Mouse (Mus musculus) right cerebral cortex, postnatal 25 days (tissue): ENCODE data around the gene Kdm2b.

ENCODE experiments used
- DNase-seq: peaks from one replicate; pipeline ENCODE4 v3.0.0; 2022

The Kdm2b gene

GRCm38 (mm10) chr5:122887926-122888611 is 101.6 kb downstream of the Kdm2b start:
- DNase-seq = no peak

DNA sequence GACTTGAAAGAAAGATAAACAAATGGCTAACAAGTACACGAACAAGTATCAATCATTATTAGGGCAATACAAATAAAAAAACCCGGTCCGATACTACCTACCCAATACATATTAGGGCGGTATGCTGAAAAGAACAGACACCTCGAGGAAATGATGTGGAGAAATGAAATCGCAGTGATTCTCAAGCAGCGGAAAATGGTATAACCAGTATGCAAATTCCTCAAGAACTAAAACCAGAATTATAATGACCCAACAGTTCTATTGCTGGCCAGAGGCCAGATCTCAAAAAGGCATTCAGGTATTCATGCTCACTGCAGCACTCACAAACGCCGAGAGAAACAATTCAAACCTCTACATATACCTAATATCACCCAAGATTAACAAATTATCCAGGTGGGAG is 102.6 kb downstream of the Kdm2b start:
- no peak for DNase-seq

- no peak for DNase-seq
Measured at GRCm38 (mm10) chr5:122884594-122885348, 104.9 kb downstream of the Kdm2b start.

DNA sequence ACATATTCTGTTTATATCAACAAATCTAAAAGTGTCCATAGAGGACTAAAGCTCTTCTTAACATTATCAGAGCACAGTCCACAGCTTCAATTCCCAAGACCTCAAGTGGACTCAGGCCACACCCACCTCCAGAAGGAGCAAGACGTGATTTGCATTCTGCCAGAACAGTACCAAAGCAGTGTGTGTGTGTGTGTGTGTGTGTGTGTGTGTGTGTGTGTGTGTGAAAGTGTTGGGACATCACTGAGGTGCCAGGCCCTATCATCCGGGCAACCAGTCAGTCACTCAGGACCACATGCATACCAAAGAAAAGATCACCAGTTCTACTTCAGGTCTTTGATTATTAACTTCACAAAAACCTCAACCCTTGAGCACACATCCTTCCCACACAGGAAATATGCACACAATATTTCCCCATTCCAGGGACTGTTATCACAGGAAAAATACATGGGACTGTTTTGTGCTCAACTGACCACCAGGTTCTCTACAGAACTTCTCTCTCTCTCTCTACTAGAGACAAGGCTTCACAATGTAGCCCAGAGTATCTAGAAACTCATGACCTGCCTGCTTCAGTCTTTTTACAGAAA is 105.9 kb downstream of the Kdm2b start:
- no peak for DNase-seq

- no peak for DNase-seq
Measured at GRCm38 (mm10) chr5:122883237-122883636, 106.4 kb downstream of the Kdm2b start.

- DNase-seq = no peak
Measured at GRCm38 (mm10) chr5:122882256-122883050, 107.2 kb downstream of the Kdm2b start.

DNA sequence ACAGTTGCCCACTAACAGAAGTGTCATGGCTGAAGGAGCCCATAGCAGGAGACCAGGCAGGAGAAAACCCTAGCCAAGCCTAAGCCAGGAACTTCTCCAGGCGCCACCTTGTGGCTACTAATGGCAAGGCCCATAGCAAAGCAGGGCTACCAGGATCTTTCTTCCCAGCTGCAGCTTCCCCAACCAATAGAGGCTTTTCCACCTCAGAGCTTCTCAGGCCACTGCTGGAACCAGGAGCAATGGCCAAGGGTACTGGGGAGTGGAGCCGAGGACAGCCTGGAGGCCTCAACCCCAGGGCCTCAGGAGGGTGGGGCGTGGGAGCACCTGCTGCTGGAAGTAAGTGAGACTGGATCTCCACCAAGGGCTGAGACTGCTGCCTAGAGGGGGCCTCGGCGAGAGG is 108.3 kb downstream of the Kdm2b start:
- peak; percentile 59 for DNase-seq

GRCm38 (mm10) chr5:122880241-122880980 is 109.2 kb downstream of the Kdm2b start:
- no peak for DNase-seq

DNA sequence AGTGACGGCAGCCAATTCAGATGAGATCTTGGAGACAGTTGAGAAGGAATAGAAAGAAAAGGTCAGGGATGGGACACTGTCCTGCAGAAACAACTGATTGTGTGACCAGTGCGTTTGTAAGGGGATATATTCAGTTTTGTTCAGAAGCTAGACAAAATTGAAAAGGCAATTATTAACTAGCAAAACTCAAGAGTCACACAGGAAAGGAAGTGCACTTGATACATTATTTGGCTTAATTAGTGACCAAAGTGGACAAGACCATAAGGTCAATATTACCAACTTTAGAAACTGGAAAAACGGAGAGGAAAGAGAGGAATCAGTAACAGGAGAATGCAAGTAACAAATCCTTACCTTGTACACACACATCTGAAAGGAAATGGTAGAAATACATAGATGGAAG is 113.0 kb downstream of the Kdm2b start:
- DNase-seq = no peak

- no peak for DNase-seq
Measured at GRCm38 (mm10) chr5:122874359-122874758, 115.3 kb downstream of the Kdm2b start.

DNA sequence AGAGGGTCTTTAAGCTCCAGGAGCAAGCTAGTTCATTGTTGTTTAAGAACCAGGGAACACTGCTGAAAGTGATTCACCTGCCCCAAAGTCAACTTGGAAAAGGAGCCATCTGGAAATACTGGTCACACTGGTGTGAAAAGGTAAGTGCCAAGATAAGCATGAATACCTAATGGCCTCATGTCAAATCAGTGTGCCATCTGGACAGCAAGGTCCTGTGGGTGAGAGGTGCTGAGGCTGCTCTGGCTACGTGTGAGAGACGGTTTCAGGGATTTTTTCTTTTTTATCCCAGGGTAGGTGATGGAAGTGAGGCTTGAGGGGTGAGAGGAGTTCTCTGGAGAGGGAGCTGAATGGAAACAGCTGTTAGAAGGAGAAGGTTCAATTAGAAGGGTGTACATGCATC is 116.0 kb downstream of the Kdm2b start:
- no peak for DNase-seq

GRCm38 (mm10) chr5:122872626-122873025 is 117.0 kb downstream of the Kdm2b start:
- DNase-seq = no peak

GRCm38 (mm10) chr5:122863053-122863452 is 126.6 kb downstream of the Kdm2b start:
- no peak for DNase-seq

DNA sequence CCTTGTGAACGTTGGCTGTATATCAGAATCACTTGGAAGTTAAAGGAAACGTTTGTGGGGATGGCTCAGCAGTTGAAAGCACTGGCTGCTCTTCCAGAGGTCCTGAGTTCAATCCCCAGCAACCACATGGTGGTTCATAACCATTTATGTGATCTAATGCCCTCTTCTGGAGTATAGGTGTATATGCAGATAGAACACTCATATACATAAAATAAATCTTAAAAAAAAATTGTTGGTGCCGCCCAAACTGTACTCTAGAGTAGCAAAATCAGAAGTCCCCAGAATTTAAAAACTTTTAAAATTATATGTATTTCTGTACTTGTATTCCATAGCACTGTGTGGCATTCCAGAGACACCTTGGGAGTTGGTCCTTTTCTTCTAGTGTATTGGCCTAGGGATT is 133.8 kb downstream of the Kdm2b start:
- DNase-seq = no peak

GRCm38 (mm10) chr5:122852611-122853010 is 137.0 kb downstream of the Kdm2b start:
- no peak for DNase-seq

DNA sequence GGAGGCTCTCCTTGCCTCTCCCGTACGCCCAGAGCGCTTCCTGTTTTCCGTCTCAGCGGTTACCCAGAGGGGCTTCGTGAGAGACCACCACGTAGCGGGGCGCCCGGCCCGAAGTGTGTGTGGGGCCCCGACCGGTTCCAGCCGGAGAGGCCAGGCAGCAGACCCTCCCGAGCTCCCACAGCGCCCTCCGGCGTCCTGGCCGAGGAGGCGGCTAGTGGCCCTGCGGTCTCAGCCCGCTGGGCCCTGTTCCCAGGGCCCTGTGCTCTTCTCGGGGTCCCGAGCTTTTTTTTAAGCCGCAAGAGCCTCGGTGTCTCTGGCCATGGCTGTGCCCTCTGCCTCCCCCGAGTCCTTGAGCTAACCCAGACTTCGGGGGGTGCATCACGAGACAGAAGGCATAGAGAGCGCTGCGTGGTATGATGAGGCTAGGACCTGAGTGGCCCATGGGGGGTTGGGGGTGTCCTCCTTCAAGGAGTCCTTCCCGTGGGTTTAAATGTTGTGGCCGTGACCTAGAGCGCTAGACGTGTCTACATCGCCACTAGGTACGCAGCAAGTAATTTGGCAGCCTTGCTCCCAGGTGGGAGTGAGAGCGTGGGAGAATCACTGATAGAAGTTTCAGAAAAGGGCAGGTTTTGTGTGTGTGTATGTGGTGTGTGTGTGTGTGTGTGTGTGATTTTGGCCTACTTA is 139.2 kb downstream of the Kdm2b start:
- no peak for DNase-seq

- peak; percentile 98 for DNase-seq
Measured at GRCm38 (mm10) chr5:122849521-122850318, 139.9 kb downstream of the Kdm2b start, which contains the start of gene Rnf34. TSS of gene Rnf34 (plus strand) at chr5:122850048.

GRCm38 (mm10) chr5:122843799-122844198 is 145.8 kb downstream of the Kdm2b start:
- no peak for DNase-seq

- no peak for DNase-seq
Measured at GRCm38 (mm10) chr5:122841126-122841525, 148.5 kb downstream of the Kdm2b start.

DNA sequence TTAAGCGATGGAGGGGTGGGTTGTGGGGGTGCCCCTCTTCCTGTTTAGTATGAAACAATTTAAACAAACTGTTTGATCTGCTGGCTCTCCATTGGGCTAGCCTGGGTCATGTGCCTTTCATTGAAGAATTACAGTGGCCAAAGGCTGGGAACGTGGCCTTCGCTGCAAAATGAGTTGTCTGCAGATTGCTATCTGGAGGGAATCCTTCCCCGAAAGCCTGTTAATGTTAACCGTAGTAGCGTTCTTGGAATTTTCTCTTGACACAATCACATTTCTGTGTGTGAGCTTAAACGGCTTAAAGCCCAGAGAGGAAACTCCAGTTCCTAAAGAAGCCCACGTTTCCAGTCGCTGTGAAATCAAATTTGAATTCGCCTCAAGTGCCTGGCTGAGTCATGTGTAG is 156.6 kb downstream of the Kdm2b start:
- no peak for DNase-seq

GRCm38 (mm10) chr5:122832536-122832935 is 157.1 kb downstream of the Kdm2b start:
- no peak for DNase-seq
